Mouse (Mus musculus) forelimb bud, embryonic 11.5 days (tissue): ENCODE data around the gene Psg25.
"Not testable (repeated sequence)": the region's sequence is repeated elsewhere in the genome, so short reads cannot be mapped to it uniquely, and the experiment has no call there.

ENCODE experiments used
- DNase-seq: peaks from one replicate; pipeline ENCODE4 v3.0.0-alpha.2; 2012; ENCODE audit warnings: low read depth, low spot score

The Psg25 gene

DNA sequence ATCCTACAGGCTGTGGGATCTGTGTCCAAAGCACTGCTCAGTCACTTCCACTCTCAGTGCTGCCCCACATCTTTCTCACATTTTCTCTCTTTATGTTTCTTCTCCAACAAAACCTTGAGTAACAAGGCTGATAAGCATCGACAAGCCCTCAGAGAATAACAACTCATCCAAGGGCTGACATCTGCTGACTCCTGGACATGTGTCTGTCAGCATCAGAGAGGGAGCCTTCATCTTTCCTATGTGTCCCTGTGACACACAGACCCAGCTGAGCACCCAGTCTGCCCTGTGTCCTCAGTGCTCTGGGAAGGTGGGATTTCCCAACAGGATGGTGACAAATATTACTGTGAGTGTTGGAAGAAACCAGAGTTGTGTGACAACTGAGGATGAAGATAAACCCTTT is at the start of gene Psg25:
Gene Psg25, minus strand, starts transcription at position 101 of the 400 bp plus-strand sequence.
- no peak for DNase-seq

DNA sequence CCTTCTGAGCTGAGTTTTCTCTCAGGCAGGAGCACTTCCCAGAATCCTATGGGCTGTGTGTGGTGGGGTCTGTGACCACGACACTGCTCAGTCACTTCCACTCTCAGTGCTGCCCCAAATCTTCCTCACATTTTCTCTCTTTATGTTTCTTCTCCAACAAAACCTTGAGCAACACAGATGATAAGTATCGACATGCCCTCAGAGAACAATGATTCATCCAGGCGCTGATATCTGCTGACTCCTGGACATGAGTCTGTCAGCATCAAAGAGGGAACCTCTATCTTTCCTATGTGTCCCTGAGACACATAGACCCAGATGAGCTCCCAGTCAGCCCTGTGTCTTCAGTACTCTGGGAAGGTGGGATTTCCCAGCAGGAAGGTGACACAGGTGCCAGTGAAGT is 35.1 kb upstream of the Psg25 start, which contains the start of gene Psg27:
Gene Psg27, minus strand, starts transcription at position 101 of the 400 bp plus-strand sequence.
- no peak for DNase-seq

DNA sequence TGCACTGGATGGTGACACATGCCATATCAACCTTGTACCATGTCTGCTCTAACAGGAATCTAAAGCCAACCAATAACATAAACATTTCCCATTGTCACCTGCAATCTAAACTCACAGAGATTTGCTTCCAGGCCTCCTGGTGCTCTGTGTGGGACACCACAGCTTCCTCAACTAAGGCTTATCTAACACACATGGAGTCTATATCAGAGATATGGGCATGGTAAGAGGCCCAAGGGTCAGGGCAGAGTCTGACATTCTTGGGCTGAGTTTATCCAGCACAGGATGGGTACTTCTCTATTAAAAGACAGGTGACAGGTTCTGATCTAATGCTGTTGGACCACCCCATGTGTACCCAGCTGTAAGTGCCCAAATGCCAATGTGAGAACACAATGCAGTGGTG is 27.8 kb upstream of the Psg25 start:
- DNase-seq, result no peak

GRCm38 (mm10) chr7:18555751-18556150 is 23.7 kb upstream of the Psg25 start:
- DNase-seq, result not testable (repeated sequence)

- DNase-seq, result no peak
Observed at GRCm38 (mm10) chr7:18533420-18533819, 1.4 kb upstream of the Psg25 start.

DNA sequence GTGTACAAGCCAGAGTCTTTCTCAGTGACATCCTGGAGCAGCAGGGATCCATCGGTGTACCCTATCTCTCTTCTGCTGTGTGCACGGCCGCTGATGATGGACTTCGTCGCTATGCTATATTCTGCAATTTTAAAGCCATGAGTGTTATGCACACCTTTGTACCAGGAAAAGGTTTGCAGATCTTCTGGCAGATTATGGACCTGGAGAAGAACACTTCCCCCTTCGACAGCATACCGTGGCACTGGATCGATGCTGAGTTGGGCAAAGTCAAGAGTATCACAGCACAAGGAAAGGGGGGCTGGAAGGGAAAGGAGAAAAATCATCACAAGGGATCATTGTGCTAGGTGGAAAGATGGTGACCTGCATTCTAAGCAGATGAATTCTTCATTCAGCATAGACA is 7.4 kb downstream of the Psg25 start:
- DNase-seq, result no peak

GRCm38 (mm10) chr7:18512848-18513247 is 19.2 kb downstream of the Psg25 start:
- DNase-seq, result not testable (repeated sequence)

GRCm38 (mm10) chr7:18512417-18512816 is 19.7 kb downstream of the Psg25 start:
- DNase-seq, result not testable (repeated sequence)

DNA sequence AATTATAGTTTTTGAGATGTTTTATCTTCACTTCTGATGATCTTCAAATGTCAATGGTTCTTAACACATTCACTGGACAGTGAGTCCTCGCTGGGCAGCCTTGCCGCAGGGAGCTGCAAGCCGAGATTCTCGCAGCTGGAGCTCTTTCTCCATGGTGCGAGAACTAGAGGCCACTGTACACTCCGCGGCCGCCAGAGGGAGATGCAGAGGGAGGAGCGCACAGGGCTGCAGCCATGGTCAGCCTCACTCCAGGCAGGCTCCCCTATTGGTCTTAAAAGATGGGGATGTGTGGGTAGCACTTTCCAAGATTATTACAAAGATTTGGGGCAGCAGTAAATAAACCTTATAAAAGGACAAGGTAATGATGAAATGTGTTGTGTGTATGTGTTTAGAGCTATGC is 20.6 kb downstream of the Psg25 start:
- DNase-seq, result no peak

GRCm38 (mm10) chr7:18484077-18484476 is 48.0 kb downstream of the Psg25 start, which contains the start of gene Psg26:
Gene Psg26, minus strand, starts transcription at chr7:18484177.
- no peak for DNase-seq
